Mouse (Mus musculus): Measurements from ENCODE around the gene Gpc5. TPM values are rescaled to one million over a fixed set of nuclear protein-coding genes. Genes with fewer than 3 reads are reported as not detected.

Gpc5 gene
- polyA plus RNA-seq, 1 experiment from 2014 or later = 1.5 TPM

DNA sequence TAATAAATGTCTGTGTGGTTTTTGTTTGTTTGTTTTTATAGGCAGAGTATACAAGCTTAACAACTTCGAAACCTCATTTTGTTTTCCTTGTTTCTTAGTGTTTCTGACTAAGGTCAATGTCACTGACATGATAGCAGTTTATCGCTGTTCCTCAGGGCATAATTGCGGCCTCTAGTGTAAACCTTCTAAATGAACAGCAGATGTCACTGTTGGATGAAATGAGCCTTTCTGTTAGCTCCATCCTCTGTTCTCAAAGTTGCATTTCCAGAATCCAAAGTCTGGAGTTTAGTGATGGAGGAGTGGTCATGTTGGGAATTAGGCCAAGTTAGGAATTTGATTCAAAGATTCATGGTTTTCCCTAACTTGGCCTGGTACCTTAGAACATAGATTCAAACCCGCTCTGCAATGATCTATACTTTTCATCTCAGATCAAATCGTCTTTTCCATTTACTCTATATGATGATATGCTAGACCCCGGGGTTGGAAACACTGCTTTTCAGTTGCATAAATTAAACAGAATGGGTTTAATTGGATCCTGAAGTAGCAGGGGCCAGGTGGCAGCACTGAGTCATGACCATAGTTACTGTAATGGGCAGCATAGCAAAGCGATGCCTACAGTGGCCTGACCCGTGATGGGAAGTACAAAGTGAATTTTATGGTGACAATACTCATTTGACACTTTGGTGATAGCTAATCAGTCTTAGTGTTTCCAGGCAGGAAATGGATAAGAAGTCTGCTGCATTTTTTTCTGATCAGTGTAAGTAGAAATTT is 508.4 kb downstream of the Gpc5 start:
- no peak overlapping the region for H3K4me2 ChIP-seq (replicated peaks)
- WGBS = 74% methylated on average over 8 of the region's 8 CpGs

DNA sequence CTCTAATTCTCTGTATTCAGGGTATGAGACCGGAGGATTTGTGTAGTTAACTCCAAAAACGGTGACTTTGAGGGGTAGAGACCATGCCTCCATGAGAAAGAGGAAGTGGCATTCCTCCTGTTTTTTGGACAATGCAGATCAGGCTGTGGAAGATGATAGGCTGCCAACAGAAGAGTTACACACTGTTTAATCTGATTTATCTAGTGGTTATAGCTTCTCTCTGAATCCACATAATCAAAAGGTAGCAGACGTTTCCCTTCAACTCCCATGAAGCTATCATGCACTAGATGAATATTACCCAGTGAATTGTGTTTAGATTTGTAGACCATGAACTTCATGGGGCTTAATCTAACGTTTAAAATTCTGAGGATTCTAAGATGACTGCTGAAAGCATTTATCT is 522.1 kb downstream of the Gpc5 start:
- H3K9ac ChIP-seq (replicated peaks) = no peak overlapping the region
- H3K27ac ChIP-seq (replicated peaks) = no peak overlapping the region
- no peaks in the 10 kb centered on the region for H3K9me3 ChIP-seq
- H3K4me2 ChIP-seq (replicated peaks) = no peak overlapping the region
- ATAC-seq (ENCODE audit: low FRiP score, low read depth) = no peak
- WGBS = 73% methylated on average over 4 of the region's 4 CpGs
- H3K36me3 ChIP-seq = no peaks in the 10 kb centered on the region
- H3K4me3 ChIP-seq = no peak overlapping the region
- H3K27me3 ChIP-seq = no peaks in the 10 kb centered on the region
- no peaks in the 10 kb centered on the region for H3K4me1 ChIP-seq

More for the DNA sequence above, 508.4 kb downstream of the Gpc5 start:
- no peaks in the 10 kb centered on the region for H3K27me3 ChIP-seq
- H3K9ac ChIP-seq (replicated peaks) = no peak overlapping the region
- no peaks in the 10 kb centered on the region for H3K4me1 ChIP-seq
- H3K4me3 ChIP-seq = no peak overlapping the region
- peak; percentile 68; the same call in 1 of the 2 replicates for ATAC-seq (ENCODE audit: low FRiP score, low read depth)
- H3K9me3 ChIP-seq = no peaks in the 10 kb centered on the region
- H3K27ac ChIP-seq (replicated peaks) = no peak overlapping the region
- H3K36me3 ChIP-seq = no peaks in the 10 kb centered on the region

DNA sequence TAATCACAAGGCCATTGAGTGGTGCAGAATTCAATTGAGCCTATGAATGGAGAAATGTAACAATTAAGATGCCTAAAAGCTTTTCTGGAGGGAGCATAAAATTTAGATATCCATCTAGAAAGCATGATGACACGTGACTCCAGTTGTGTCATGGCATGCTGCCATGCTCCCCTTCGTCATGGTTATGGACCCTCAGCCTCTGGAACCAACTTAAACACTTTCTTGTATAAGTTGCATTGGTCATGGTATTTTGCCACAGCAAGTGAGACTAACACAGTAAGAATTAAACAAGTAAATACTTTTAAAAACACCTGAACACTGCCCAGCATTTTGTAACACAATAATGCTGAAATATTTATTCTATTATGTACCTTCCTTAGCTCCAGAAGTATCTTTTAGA is 524.3 kb downstream of the Gpc5 start:
- no peak overlapping the region for H3K4me2 ChIP-seq (replicated peaks)
- no peaks in the 10 kb centered on the region for H3K9me3 ChIP-seq
- H3K9ac ChIP-seq (replicated peaks) = no peak overlapping the region
- H3K4me1 ChIP-seq = no peaks in the 10 kb centered on the region
- H3K4me3 ChIP-seq = no peak overlapping the region
- no peaks in the 10 kb centered on the region for H3K27me3 ChIP-seq
- no peaks in the 10 kb centered on the region for H3K36me3 ChIP-seq
- peak; percentile 53; the same call in 1 of the 2 replicates for ATAC-seq (ENCODE audit: low FRiP score, low read depth)
- WGBS = 39% methylated on average over 2 of the region's 2 CpGs
- H3K27ac ChIP-seq (replicated peaks) = no peak overlapping the region

DNA sequence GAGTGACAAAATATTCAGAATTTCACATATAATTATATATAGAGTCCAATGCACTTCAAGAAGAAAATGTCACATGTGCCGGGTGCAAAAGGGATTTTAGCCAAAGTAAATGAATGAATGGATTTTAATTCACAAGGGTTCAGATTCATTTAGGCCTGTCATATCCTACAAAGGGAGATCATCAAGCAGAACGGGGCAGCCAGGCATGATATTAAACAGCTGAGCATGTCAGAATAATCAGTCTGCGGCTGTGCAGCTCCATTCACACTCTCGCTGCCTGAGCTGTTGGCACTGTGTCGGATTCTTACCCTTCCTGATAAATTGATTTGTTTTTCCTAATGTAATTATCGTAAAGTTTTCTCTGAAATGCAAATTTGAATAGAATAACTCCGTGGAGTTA is 524.8 kb downstream of the Gpc5 start:
- WGBS = 23% methylated on average over 7 of the region's 7 CpGs
- H3K4me3 ChIP-seq = no peak overlapping the region
- no peak overlapping the region for H3K27ac ChIP-seq (replicated peaks)
- H3K9ac ChIP-seq (replicated peaks) = no peak overlapping the region
- H3K9me3 ChIP-seq = no peaks in the 10 kb centered on the region
- peak; percentile 94 for ATAC-seq (ENCODE audit: low FRiP score, low read depth)
- no peaks in the 10 kb centered on the region for H3K36me3 ChIP-seq
- H3K4me1 ChIP-seq = no peaks in the 10 kb centered on the region
- no peak overlapping the region for H3K4me2 ChIP-seq (replicated peaks)
- no peaks in the 10 kb centered on the region for H3K27me3 ChIP-seq

DNA sequence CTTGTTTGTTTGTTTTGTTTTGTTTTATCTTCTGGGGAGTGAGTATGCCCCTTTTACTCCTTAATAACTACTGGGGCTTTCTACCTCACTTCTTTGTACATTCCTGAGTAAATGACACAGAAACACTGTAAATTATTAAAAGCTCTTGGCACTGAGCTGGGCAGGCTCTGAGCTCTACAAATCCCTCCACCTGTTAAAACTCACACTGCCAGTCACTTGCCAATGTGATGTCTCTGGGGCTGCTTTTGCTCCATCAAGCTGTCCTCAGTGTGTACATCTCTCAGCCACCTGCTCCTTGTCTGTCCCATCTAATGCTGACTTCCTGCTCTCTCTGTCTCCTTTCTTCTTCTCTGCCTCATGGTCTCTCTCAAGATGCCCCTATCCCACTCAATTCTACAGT is 528.5 kb downstream of the Gpc5 start:
- no peak overlapping the region for H3K9ac ChIP-seq (replicated peaks)

DNA sequence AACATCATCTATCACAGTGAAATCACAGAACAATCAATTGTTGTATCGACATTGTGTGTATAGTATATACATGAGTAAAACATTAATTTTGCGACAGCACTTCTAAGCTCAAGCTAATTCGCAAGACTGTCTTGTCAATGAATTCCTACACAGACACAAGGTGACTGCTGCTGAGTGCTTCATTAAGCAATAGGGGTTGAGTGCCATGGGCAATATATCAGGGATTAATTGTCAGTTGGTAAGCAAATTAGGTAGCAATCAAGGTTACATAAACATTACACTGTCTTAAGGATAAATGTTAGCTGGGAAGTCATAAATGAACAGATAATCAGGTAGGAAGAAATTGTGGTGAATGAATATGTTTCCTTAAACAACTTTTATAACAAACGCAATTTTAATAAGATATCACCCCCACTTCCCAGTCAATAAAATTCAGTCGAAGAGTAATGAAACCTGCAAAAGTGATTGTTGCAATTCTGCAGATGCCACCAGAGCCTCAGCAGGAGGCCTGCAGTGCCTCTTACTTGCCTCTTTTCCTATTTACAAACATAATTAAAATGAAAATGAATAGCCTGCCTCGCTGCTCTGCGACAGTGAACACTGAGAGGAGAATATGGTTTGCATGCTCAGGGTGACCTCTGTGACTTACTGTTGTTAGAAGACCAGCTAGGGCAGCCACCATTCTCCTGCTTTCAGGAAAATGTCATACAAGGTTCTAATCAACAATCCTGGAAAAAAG is 539.3 kb downstream of the Gpc5 start:
- Histone ChIP-seq H3K4me2 (replicated peaks) (no peak overlapping the region), H3K27me3 (no peaks in the 10 kb centered on the region), H3K9me3 (no peaks in the 10 kb centered on the region), H3K27ac (replicated peaks) (no peak overlapping the region), H3K36me3 (no peaks in the 10 kb centered on the region), H3K4me3 (no peak overlapping the region), H3K9ac (replicated peaks) (no peak overlapping the region), H3K4me1 (no peaks in the 10 kb centered on the region)
- ATAC-seq (ENCODE audit: low FRiP score, low read depth) = no peak
- 75% methylated on average over 7 of the region's 7 CpGs for WGBS

More for the DNA sequence above, 528.5 kb downstream of the Gpc5 start:
- ATAC-seq (ENCODE audit: low FRiP score, low read depth) = no peak
- Histone ChIP-seq H3K27ac (replicated peaks) (no peak overlapping the region), H3K27me3 (no peaks in the 10 kb centered on the region), H3K4me1 (no peaks in the 10 kb centered on the region), H3K36me3 (no peaks in the 10 kb centered on the region), H3K4me2 (replicated peaks) (no peak overlapping the region), H3K4me3 (no peak overlapping the region), H3K9me3 (no peaks in the 10 kb centered on the region)

DNA sequence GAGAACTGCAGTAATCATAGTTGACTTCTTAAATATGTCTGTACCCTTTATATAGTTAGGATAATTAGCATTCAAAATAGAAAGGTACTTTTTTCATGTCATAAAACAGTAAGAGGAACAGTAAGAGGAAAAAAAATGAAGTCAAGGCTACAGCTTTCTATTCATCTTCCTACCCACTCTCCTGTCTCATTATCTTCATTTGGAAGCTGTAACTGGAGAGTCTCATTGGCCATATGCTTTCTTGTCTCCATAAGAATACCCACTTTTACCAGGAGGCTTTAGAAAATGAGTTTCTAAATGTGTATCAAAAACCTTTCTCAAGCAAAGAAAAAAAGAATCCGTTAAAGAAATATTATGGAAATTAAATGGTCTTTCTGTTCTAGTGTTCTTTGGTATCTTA is 541.3 kb downstream of the Gpc5 start:
- no peak overlapping the region for H3K9ac ChIP-seq (replicated peaks)
- ATAC-seq (ENCODE audit: low FRiP score, low read depth) = no peak
- 89% methylated on average over 1 of the region's 1 CpGs for WGBS
- H3K9me3 ChIP-seq = no peaks in the 10 kb centered on the region
- no peaks in the 10 kb centered on the region for H3K27me3 ChIP-seq
- H3K4me1 ChIP-seq = no peaks in the 10 kb centered on the region
- H3K36me3 ChIP-seq = no peaks in the 10 kb centered on the region
- no peak overlapping the region for H3K4me3 ChIP-seq
- H3K4me2 ChIP-seq (replicated peaks) = no peak overlapping the region
- H3K27ac ChIP-seq (replicated peaks) = no peak overlapping the region

DNA sequence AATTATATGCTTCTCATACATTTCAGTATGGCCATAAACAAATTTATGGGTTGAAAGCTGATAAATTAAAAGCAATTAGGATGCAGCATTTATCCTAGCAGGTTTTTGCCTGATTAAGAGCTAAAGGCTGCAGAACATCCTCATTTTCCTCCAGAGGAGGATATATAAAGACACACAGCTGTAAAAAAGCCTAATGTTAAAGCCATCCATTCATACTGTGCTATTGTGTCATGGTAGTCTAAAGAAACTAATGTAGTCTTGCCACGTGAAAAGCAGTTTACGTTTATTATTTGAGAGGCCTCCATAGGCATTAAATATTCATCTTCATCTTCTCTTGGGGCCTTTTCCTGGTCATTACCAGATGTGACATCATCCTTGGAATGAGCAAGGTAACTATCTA is 587.9 kb downstream of the Gpc5 start:
- no peak for ATAC-seq (ENCODE audit: low FRiP score, low read depth)
- no peaks in the 10 kb centered on the region for H3K4me1 ChIP-seq
- no peaks in the 10 kb centered on the region for H3K9me3 ChIP-seq
- no peaks in the 10 kb centered on the region for H3K36me3 ChIP-seq
- H3K9ac ChIP-seq (replicated peaks) = no peak overlapping the region
- no peak overlapping the region for H3K4me2 ChIP-seq (replicated peaks)
- no peak overlapping the region for H3K27ac ChIP-seq (replicated peaks)
- H3K27me3 ChIP-seq = no peaks in the 10 kb centered on the region
- no peak overlapping the region for H3K4me3 ChIP-seq
- WGBS = 77% methylated on average over 2 of the region's 2 CpGs

DNA sequence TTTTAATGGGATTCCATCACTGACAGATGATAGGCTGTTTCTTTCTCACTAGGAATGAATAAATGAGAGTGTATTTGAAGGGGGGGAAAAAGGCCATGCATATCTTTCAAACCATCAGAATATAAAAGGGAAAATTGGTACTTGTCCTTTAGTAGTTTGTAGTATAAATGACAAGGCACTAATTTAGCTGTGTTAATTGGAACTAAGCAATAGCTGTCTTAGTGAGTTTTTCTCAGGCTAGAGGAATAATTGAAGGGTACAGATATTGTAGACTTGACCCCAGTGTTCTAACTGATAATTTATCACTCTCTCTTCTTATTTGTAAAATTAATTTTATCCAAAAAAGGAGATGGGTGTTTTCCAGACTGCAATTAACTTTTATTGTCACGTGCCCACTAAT is 654.0 kb downstream of the Gpc5 start:
- no peak overlapping the region for H3K27ac ChIP-seq (replicated peaks)
- 74% methylated on average over 1 of the region's 1 CpGs for WGBS
- H3K36me3 ChIP-seq = no peaks in the 10 kb centered on the region
- no peaks in the 10 kb centered on the region for H3K27me3 ChIP-seq
- no peak overlapping the region for H3K4me3 ChIP-seq
- no peak overlapping the region for H3K9ac ChIP-seq (replicated peaks)
- H3K9me3 ChIP-seq = no peaks in the 10 kb centered on the region
- no peak for ATAC-seq (ENCODE audit: low FRiP score, low read depth)
- no peak overlapping the region for H3K4me2 ChIP-seq (replicated peaks)
- H3K4me1 ChIP-seq = no peaks in the 10 kb centered on the region

DNA sequence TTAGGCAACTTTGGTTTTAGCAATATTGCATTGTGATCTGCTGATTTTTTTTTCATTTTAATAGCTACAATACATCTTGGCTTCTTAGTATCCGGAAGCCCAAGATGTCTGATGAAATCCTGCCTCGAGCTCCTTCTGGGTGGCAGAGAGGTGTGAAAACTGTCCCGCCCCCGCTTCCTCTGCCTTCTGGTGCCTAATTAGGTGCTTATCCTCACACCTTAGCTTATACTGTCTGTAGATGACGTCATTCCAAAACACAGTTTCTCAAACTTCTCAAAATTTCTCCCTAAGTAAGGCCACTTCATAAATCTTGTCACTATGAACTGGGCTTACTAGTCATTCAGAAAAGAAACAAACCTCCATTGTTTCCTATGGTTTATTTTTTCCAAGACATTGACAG is 668.2 kb downstream of the Gpc5 start:
- Histone ChIP-seq H3K4me2 (replicated peaks) (no peak overlapping the region), H3K36me3 (no peaks in the 10 kb centered on the region), H3K4me1 (no peaks in the 10 kb centered on the region), H3K9ac (replicated peaks) (no peak overlapping the region), H3K27ac (replicated peaks) (no peak overlapping the region), H3K4me3 (no peak overlapping the region), H3K27me3 (no peaks in the 10 kb centered on the region), H3K9me3 (no peaks in the 10 kb centered on the region)
- ATAC-seq (ENCODE audit: low FRiP score, low read depth) = no peak
- 92% methylated on average over 5 of the region's 5 CpGs for WGBS

DNA sequence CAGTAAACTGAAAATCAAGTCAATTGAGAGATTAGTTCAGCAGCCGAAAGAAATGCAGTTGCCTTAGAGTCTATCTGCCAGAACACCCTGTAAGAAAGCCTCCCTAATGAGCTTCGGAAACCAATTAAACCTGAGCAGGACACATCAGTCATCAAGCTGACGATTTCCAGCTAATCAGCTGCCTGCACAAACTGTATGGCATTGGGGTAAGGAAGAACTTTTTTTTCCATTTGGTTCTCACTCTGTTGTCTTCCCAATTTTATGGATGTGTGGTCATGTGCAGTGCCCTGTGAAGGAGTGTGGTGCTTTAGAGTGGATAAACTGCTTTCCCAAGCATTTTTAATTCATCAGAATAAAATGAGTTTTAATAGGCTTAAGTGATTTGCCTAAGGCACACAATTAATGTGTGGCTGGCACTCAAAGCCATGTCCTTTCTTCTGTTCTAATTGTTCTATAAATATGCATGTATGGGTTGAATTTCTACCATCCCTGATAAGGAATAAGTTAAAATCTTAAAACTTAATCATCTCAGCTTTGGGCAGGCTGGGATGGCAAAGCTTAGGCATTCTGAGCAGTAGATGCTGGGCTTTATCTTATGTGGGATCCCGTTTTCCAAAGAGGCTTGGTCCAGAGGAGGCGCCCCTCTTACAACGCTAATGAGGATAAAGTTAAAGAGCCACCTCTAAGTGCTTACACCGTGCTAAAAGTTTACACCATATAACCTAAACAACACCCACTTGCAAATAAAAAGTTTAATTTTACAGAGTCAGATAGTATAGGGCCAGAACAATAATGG is 687.6 kb downstream of the Gpc5 start:
- Histone ChIP-seq H3K4me1 (peaks cover 8% of the 10 kb centered on the region), H3K27ac (replicated peaks) (no peak overlapping the region), H3K27me3 (no peaks in the 10 kb centered on the region), H3K9me3 (no peaks in the 10 kb centered on the region), H3K4me3 (no peak overlapping the region), H3K36me3 (no peaks in the 10 kb centered on the region), H3K4me2 (replicated peaks) (no peak overlapping the region), H3K9ac (replicated peaks) (no peak overlapping the region)
- ATAC-seq (ENCODE audit: low FRiP score, low read depth) = peak; percentile 83
- WGBS = 38% methylated on average over 7 of the region's 7 CpGs

DNA sequence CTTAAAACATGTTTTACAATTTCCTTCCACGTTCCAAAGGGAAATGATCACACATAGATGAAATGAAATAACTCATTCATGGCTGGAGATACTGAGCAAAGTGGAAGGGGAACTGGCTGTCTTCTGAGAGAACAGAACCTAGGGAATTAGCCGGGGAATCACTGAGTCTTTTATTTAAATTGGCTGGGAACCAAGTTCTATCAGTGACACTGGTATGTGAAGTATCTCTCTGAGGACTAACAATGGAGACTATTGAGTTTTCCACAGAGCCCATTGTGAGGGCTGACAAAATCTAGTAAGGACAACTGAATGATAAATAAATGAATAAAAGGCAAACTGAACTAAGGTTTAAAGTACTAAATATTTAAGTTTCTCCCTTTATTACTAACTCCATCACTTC is 712.7 kb downstream of the Gpc5 start:
- Histone ChIP-seq H3K9ac (replicated peaks) (no peak overlapping the region), H3K27me3 (no peaks in the 10 kb centered on the region), H3K36me3 (no peaks in the 10 kb centered on the region), H3K4me1 (no peaks in the 10 kb centered on the region), H3K9me3 (no peaks in the 10 kb centered on the region), H3K4me2 (replicated peaks) (no peak overlapping the region), H3K27ac (replicated peaks) (no peak overlapping the region), H3K4me3 (no peak overlapping the region)
- ATAC-seq (ENCODE audit: low FRiP score, low read depth) = no peak
- 30% methylated on average over 2 of the region's 2 CpGs for WGBS
